Mouse (Mus musculus): Measurements from ENCODE around the gene Il17ra. TPM values are rescaled to one million over a fixed set of nuclear protein-coding genes. Genes with fewer than 3 reads are reported as not detected.

Il17ra gene
- 28.4 TPM for polyA plus RNA-seq (2017; shearing (Covaris generic))

GRCm38 (mm10) chr6:120463086-120463871 lies at the start of gene Il17ra:
Il17ra (plus strand) TSS chr6:120463247.

GRCm38 (mm10) chr6:120493374-120494181 lies 30.5 kb downstream of the Il17ra start, which contains the start of gene Tmem121b:
Tmem121b (minus strand) TSS chr6:120493807.

GRCm38 (mm10) chr6:120531020-120531965 lies 68.2 kb downstream of the Il17ra start, which contains the start of gene Hdhd5:
Hdhd5 (minus strand) TSS chr6:120531319.

Other genes with a start within 250 kb of the Il17ra start
- gene D330020A13Rik, start 168.9 kb upstream of the Il17ra start, polyA plus RNA-seq (2017; shearing (Covaris generic)) = not detected
- gene B4galnt3, start 168.7 kb upstream of the Il17ra start, polyA plus RNA-seq (2017; shearing (Covaris generic)) = not detected
- 136 TPM for gene Kdm5a, start 99.1 kb upstream of the Il17ra start, polyA plus RNA-seq (2017; shearing (Covaris generic))
- 11.0 TPM for gene Ccdc77, start 98.9 kb upstream of the Il17ra start, polyA plus RNA-seq (2017; shearing (Covaris generic))
- gene Tmem121b, start 30.6 kb downstream of the Il17ra start, polyA plus RNA-seq (2017; shearing (Covaris generic)) = 0.55 TPM
- gene Hdhd5, start 68.1 kb downstream of the Il17ra start, polyA plus RNA-seq (2017; shearing (Covaris generic)) = 65.8 TPM
- gene Cecr2, start 203.1 kb downstream of the Il17ra start, polyA plus RNA-seq (2017; shearing (Covaris generic)) = 0.24 TPM

Measured in CD4-positive, CD25-positive, alpha-beta regulatory T cell, adult 9 weeks (primary cell).